Mouse (Mus musculus) midbrain, embryonic 14.5 days (tissue): ENCODE results near the gene Zfp354c. TPM values are rescaled to one million over a fixed set of nuclear protein-coding genes. Genes with fewer than 3 reads are reported as not detected.

Experiments used
- ATAC-seq: fragments of 200-750 bp; cut with Nextera tagmentation; 2 replicates; pipeline ENCODE4 v1.8.0; 2017; ENCODE audit warnings: moderate number of reproducible peaks, moderate library complexity; ENCODE audit not compliant: low FRiP score, low TSS enrichment
- DNase-seq: peaks from one replicate; pipeline ENCODE4 v3.0.0-alpha.2; 2015
- H3K27ac ChIP-seq: fragments of 300-500 bp; sonication (generic); replicated peaks from 2 replicates; pipeline ENCODE4 v1.5.1; 2014; ENCODE audit warnings: mild to moderate bottlenecking, low read depth, low read length, moderate library complexity
- H3K27me3 ChIP-seq: fragments of 300-500 bp; sonication (generic); 2 replicates; pipeline ENCODE4 v1.6.1; 2014; ENCODE audit warnings: low read length, control low read depth, mixed read lengths; ENCODE audit not compliant: control insufficient read depth, insufficient read depth
- H3K36me3 ChIP-seq: fragments of 300-500 bp; sonication (generic); 2 replicates; pipeline ENCODE4 v1.6.1; 2014; ENCODE audit warnings: low read length, control low read depth; ENCODE audit not compliant: control insufficient read depth, insufficient read depth
- H3K4me1 ChIP-seq: fragments of 300-500 bp; sonication (generic); 2 replicates; pipeline ENCODE4 v1.6.1; 2014; ENCODE audit warnings: mild to moderate bottlenecking, antibody characterized with exemption, low read length, control low read depth; ENCODE audit not compliant: control insufficient read depth, insufficient read depth
- H3K4me2 ChIP-seq: fragments of 300-500 bp; sonication (generic); 2 replicates; pipeline ENCODE4 v1.6.1; 2014; ENCODE audit warnings: mild to moderate bottlenecking, low read length, moderate library complexity
- H3K4me3 ChIP-seq: fragments of 300-500 bp; sonication (generic); replicated peaks from 2 replicates; pipeline ENCODE4 v1.5.1; 2014; ENCODE audit warnings: low read depth, low read length
- H3K9ac ChIP-seq: fragments of 300-500 bp; sonication (generic); replicated peaks from 2 replicates; pipeline ENCODE4 v1.6.1; 2014; ENCODE audit warnings: mild to moderate bottlenecking, low read length, moderate library complexity
- H3K9me3 ChIP-seq: fragments of 300-500 bp; sonication (generic); 2 replicates; pipeline ENCODE4 v1.6.1; 2016; ENCODE audit warnings: low read length, control low read depth, mixed read lengths; ENCODE audit not compliant: control insufficient read depth
- WGBS: fragments of 180-500 bp; shearing (Covaris S2); extraction: QIAGEN DNeasy Blood & Tissue Kit; methylation state at CpG from one replicate; pipeline ENCODE4 v1.1.7; 2014; 5-methylcytosine and 5-hydroxymethylcytosine counted together
- polyA plus RNA-seq: library from polyadenylated mRNA; unstranded; fragments of >200 nt; fragmentation: Nextera tagmentation; extraction: Ambion mirVana; gene quantifications from 2 replicates; pipeline ENCODE4 v1.2.1, GENCODE M21; 2014

Zfp354c gene
- polyA plus RNA-seq, 1 experiment from 2014 or later: 83.5 TPM

- peak; percentile 57 for DNase-seq
- no peak overlapping the region for H3K4me2 ChIP-seq
- ATAC-seq: no peak
- no peaks in the 10 kb centered on the region for H3K36me3 ChIP-seq
- no peaks in the 10 kb centered on the region for H3K27me3 ChIP-seq
- no peak overlapping the region for H3K27ac ChIP-seq
- H3K4me3 ChIP-seq: no peak overlapping the region
- 20% methylated on average over 4 of the region's 4 CpGs for WGBS
- H3K9me3 ChIP-seq: no peaks in the 10 kb centered on the region
- H3K4me1 ChIP-seq: 0 out of 2 replicates have a peak, but pooled peaks cover 3% of the 10 kb centered on the region
- H3K9ac ChIP-seq: no peak overlapping the region
These were observed 60.5 kb downstream of the Zfp354c start for GRCm38 (mm10) chr11:50767039-50767438.

- DNase-seq (peak; percentile 17), ATAC-seq (no peak)
- Histone ChIP-seq H3K36me3 (no peaks in the 10 kb centered on the region), H3K4me3 (no peak overlapping the region), H3K4me2 (no peak overlapping the region), H3K27me3 (no peaks in the 10 kb centered on the region), H3K9me3 (no peaks in the 10 kb centered on the region), H3K4me1 (0 out of 2 replicates have a peak, but pooled peaks cover 3% of the 10 kb centered on the region), H3K27ac (no peak overlapping the region; the same call in 1 of the 2 replicates), H3K9ac (no peak overlapping the region)
- WGBS: 73% methylated on average over 7 of the region's 7 CpGs
These were observed 61.1 kb downstream of the Zfp354c start for GRCm38 (mm10) chr11:50766461-50766860.

Other genes with a start within 250 kb of the Zfp354c start
- gene Adamts2, start 225.6 kb downstream of the Zfp354c start, polyA plus RNA-seq: 2.7 and 3.4 TPM in 2 replicates
- gene Zfp879, start 13.8 kb upstream of the Zfp354c start, polyA plus RNA-seq: 1.6 and 1.9 TPM in 2 replicates
- gene Grm6, start 23.0 kb upstream of the Zfp354c start, polyA plus RNA-seq: not detected in 2 replicates
- 12.5 and 15.7 TPM in 2 replicates for gene Zfp454, start 59.9 kb upstream of the Zfp354c start, polyA plus RNA-seq
- gene Zfp2, start 88.4 kb upstream of the Zfp354c start, polyA plus RNA-seq: 59.6 and 59.9 TPM in 2 replicates
- 4.3 and 4.5 TPM in 2 replicates for gene Zfp354b, start 103.9 kb upstream of the Zfp354c start, polyA plus RNA-seq
- not detected in 2 replicates for gene 4933414I15Rik, start 116.0 kb upstream of the Zfp354c start, polyA plus RNA-seq
- not detected in 2 replicates for gene Prop1, start 126.0 kb upstream of the Zfp354c start, polyA plus RNA-seq
- gene Olfr1378, start 138.8 kb upstream of the Zfp354c start, polyA plus RNA-seq: not detected in 2 replicates
- gene Olfr1377, start 154.2 kb upstream of the Zfp354c start, polyA plus RNA-seq: not detected in 2 replicates
- gene Olfr51, start 175.9 kb upstream of the Zfp354c start, polyA plus RNA-seq: not detected in 2 replicates
- not detected in 2 replicates for gene Olfr54, start 186.5 kb upstream of the Zfp354c start, polyA plus RNA-seq
- not detected in 2 replicates for gene Olfr1375, start 220.4 kb upstream of the Zfp354c start, polyA plus RNA-seq
- 15.6 and 16.5 TPM in 2 replicates for gene Zfp354a, start 231.5 kb upstream of the Zfp354c start, polyA plus RNA-seq